Comparison of ENCODE assay signal across 8 mouse cellular contexts in genomic region chr4:139351931-139352711, GRCm38 (mm10). TPM values are rescaled to one million over a fixed set of nuclear protein-coding genes. Genes with fewer than 3 reads are reported as not detected.
DNase-seq lines count a peak whose midpoint lies in the region; ATAC-seq lines count a peak whose summit lies in the region.

TSS of gene Mrto4 (minus strand) at chr4:139352576.
TSS of gene Emc1 (plus strand) at chr4:139352587.
TSS of gene Ubr4 (plus strand) at chr4:139352609.

- intact Hi-C loops in gastrocnemius, postnatal 14 days (cut with DNase I; ENCODE audit: low total_unique reads), result no loop called here

- H3K36me3 ChIP-seq in megakaryocyte, embryonic 14.5 days (replicated peaks; ENCODE audit: low read length), result peaks cover 59% of the 10 kb centered on the region

- ATAC-seq in inflammation-experienced regulatory T-cells, adult 6 months, result peak; percentile 98

- peak within 1 kb of the TSS; percentile 100 for H3K4me3 ChIP-seq in megakaryocyte, embryonic 14.5 days (replicated peaks)

- H3K4me1 ChIP-seq in megakaryocyte, embryonic 14.5 days, result peaks cover 46% of the 10 kb centered on the region

- H3K9me3 ChIP-seq in megakaryocyte, embryonic 14.5 days, result no peaks in the 10 kb centered on the region

- peak; percentile 82 for DNase-seq in adrenal gland, adult 18-20 months (ENCODE audit: low spot score in 2 of 2)
- peak; percentile 91 for DNase-seq in embryo, embryonic 10.5 days (ENCODE audit: low spot score)
- peak; percentile 85 for DNase-seq in gastrocnemius, postnatal 14 days
- DNase-seq in left cerebral cortex, adult 9 months (ENCODE audit: low spot score in 2 of 2), result peak; percentile 42 to 81
- peak; percentile 83 to 90 for DNase-seq in right cerebral cortex, adult 2 months (ENCODE audit: low spot score in 2 of 2)
- DNase-seq in urinary bladder, postnatal 10 days (ENCODE audit: low spot score), result peak; percentile 41

- no peaks in the 10 kb centered on the region for H3K27me3 ChIP-seq in megakaryocyte, embryonic 14.5 days (replicated peaks)

RNA-seq across cellular contexts. Expression of gene Mrto4, which starts in this region (rescaled TPM):
- total RNA-seq in adrenal gland, adult 18-20 months (2021), result 10 to 100 TPM; 58.8 to 60.6 TPM
- total RNA-seq in gastrocnemius, postnatal 14 days (2021), result 10 to 100 TPM; 32.3 to 43.5 TPM
- 10 to 100 TPM; 34.9 to 56.1 (median 49.1) TPM for polyA plus RNA-seq in inflammation-experienced regulatory T-cells, adult 6 months (2017; shearing (Covaris generic))
- 38.8 and 55.8 TPM in 2 replicates for polyA plus RNA-seq in megakaryocyte, embryonic 14.5 days (2012; ENCODE audit: insufficient read depth, low replicate concordance)

RNA-seq across cellular contexts. Expression of gene Emc1, which starts in this region (rescaled TPM):
- 10 to 100 TPM; 57.2 to 57.5 TPM for total RNA-seq in adrenal gland, adult 18-20 months (2021)
- 10 to 100 TPM; 24.9 to 26.7 TPM for total RNA-seq in gastrocnemius, postnatal 14 days (2021)
- 10 to 100 TPM; 19.5 to 25.3 (median 24.8) TPM for polyA plus RNA-seq in inflammation-experienced regulatory T-cells, adult 6 months (2017; shearing (Covaris generic))
- 2.2 and 3.3 TPM in 2 replicates for polyA plus RNA-seq in megakaryocyte, embryonic 14.5 days (2012; ENCODE audit: insufficient read depth, low replicate concordance)

RNA-seq across cellular contexts. Expression of gene Ubr4, which starts in this region (rescaled TPM):
- total RNA-seq in adrenal gland, adult 18-20 months (2021), result 100 to 1,000 TPM; 137 to 144 TPM
- 10 to 100 TPM; 71.7 to 73.6 TPM for total RNA-seq in gastrocnemius, postnatal 14 days (2021)
- polyA plus RNA-seq in inflammation-experienced regulatory T-cells, adult 6 months (2017; shearing (Covaris generic)), result 10 to 100 TPM; 32.1 to 69.4 (median 56.7) TPM
- 58.6 and 69.3 TPM in 2 replicates for polyA plus RNA-seq in megakaryocyte, embryonic 14.5 days (2012; ENCODE audit: insufficient read depth, low replicate concordance)

Comparison
In these comparisons a context has a peak if more than half of its experiments do, and no peak if none do; other contexts are left out.
1. Peak in every context shown above with its lines: DNase-seq, ATAC-seq and H3K4me3 ChIP-seq.
2. DNase-seq: peak in every context shown above with its lines; median percentile 91 in embryo, embryonic 10.5 days; 86 in right cerebral cortex, adult 2 months; 85 in gastrocnemius, postnatal 14 days; 82 in adrenal gland, adult 18-20 months; 62 in left cerebral cortex, adult 9 months; 41 in urinary bladder, postnatal 10 days.